Mouse (Mus musculus): ENCODE measurements around the gene Vamp4. TPM values are rescaled to one million over a fixed set of nuclear protein-coding genes. Genes with fewer than 3 reads are reported as not detected.

Gene Vamp4
- 46.1 and 50.7 TPM in 2 replicates for polyA plus RNA-seq (2016; fragmentation: Nextera tagmentation; extraction: Ambion mirVana)

DNA sequence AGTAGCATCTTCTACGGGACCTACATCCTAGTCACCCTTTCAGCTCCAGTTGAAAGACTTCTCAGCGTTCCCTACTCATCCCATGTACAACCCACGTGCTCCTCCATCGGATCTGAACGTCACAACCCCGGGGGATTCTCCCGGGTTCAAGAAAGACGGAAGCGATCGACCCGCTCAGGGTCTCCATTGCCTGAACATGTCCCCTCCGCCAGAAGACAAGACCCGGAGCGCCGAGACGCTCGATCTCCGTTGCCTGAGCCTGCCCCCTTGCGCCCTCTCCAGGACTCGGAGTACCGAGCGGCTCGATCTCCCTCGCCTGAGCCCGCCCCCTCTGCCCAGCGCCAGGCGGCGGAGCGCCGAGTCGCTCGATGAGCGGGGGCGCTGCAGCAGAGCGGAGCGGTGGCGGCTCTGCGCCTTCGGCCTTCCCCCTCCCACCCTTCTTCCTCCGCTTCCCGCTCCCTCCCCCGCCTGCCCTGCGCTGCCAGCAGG, at the start of gene Vamp4:
Vamp4 (plus strand) TSS at position 256 of the 489 bp plus-strand sequence.
- Histone ChIP-seq H3K9me3 (replicated peaks) (no peaks in the 10 kb centered on the region), H3K4me1 (peaks cover 23% of the 10 kb centered on the region), H3K36me3 (peaks cover 13% of the 10 kb centered on the region), H3K4me3 (peak within 1 kb of the TSS; percentile 91), H3K27me3 (ENCODE audit: low read depth, poor library complexity, severe bottlenecking) (no peaks in the 10 kb centered on the region), H3K27ac (peak within 1 kb of the TSS; percentile 97)
- under 1% methylated on average over 34 of the region's 43 CpGs for WGBS
- peak; percentile 97 for DNase-seq (ENCODE audit: low spot score)

DNA sequence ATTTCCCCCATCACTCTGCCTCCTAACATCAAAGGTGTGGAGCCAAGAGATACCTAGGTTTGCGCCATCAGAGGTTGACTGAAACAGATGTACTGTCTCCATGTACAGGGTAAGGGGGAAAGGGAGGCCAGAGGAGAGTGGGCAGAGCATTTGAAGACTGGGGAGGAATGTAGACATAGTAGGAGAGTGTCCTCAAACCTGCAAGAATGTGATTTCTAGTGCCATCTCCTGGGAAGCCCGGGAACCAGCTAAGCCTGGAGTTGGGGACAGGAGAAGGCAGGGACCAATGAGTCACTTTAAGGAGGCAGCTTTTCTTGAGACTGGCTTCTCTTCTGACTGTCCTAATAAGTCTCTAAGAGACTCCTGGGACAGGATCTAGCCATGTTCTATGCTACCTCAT, 40.7 kb upstream of the Vamp4 start:
- 57% methylated on average over 2 of the region's 2 CpGs for WGBS
- Histone ChIP-seq H3K27me3 (ENCODE audit: low read depth, poor library complexity, severe bottlenecking) (no peaks in the 10 kb centered on the region), H3K4me3 (no peak overlapping the region), H3K4me1 (peaks cover 6% of the 10 kb centered on the region; the same call in 1 of the 2 replicates), H3K36me3 (peaks cover 29% of the 10 kb centered on the region), H3K27ac (no peak overlapping the region), H3K9me3 (replicated peaks) (peaks cover 4% of the 10 kb centered on the region; the same call in 1 of the 2 replicates)
- DNase-seq (ENCODE audit: low spot score) = no peak

DNA sequence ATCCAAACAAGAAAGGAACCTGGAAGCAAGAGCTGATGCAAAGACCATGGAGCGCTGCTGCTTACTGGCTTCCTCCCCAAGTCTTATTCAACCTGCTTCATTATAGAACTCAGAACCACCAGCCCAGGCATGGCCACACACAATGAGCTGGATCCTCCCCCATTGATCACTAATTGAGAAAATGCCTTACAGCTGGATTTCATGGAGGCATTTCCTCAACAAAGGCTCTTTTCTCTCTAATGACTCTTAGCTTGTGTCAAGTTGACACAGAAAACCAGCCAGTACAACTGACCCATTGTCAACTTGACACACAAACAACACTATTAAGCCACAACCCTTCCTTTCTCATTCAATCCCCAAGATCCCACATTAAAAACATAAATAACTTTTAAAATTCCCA, 39.6 kb upstream of the Vamp4 start:
- Histone ChIP-seq H3K36me3 (peaks cover 39% of the 10 kb centered on the region), H3K4me1 (peaks cover 6% of the 10 kb centered on the region; the same call in 1 of the 2 replicates), H3K4me3 (no peak overlapping the region), H3K9me3 (replicated peaks) (peaks cover 4% of the 10 kb centered on the region; the same call in 1 of the 2 replicates), H3K27ac (no peak overlapping the region), H3K27me3 (ENCODE audit: low read depth, poor library complexity, severe bottlenecking) (no peaks in the 10 kb centered on the region)
- 81% methylated on average over 1 of the region's 1 CpGs for WGBS
- no peak for DNase-seq (ENCODE audit: low spot score)

DNA sequence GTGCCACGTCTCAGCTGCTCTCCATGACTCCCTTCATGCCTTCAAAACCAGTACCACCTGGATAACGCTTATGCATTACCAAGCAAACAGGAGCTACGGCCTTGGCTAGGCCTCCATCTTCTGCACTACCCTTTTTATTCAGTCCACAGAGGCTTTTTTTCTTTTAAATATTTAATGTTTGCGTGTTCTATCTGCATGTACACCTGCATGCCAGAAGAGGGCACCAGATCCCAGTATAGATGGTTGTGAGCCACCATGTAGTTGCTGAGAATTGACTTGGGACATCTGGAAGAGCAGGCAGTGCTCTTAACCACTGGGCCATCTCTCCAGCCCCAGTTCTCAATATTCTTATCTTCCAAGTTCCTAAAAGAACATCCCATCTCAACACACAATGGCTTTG, 38.7 kb upstream of the Vamp4 start:
- no peaks in the 10 kb centered on the region for H3K27me3 ChIP-seq (ENCODE audit: low read depth, poor library complexity, severe bottlenecking)
- H3K9me3 ChIP-seq (replicated peaks) = peaks cover 4% of the 10 kb centered on the region; the same call in 1 of the 2 replicates
- 76% methylated on average over 4 of the region's 4 CpGs for WGBS
- H3K36me3 ChIP-seq = peaks cover 49% of the 10 kb centered on the region
- H3K4me1 ChIP-seq = peaks cover 6% of the 10 kb centered on the region; the same call in 1 of the 2 replicates
- DNase-seq (ENCODE audit: low spot score) = no peak
- H3K27ac ChIP-seq = no peak overlapping the region
- H3K4me3 ChIP-seq = no peak overlapping the region

DNA sequence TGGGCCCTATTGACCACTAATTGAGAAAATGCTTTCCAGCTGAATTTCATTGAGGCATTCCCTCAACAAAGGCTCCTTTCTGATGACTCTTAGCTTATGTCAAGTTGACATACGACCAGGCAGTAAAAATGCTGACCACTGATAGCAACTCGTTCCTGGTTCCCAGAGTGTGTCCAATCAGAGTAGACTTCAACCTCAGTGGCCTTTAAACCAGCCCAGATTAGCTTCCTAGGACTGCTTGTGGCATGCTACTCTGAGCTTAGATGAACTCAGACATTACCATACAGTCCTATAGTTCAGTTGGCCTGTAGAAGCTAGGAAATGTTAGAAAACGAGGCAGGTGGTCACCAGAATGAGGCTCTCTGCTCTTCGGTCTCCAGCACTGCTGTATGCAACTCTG, 38.0 kb upstream of the Vamp4 start:
- Histone ChIP-seq H3K4me1 (peaks cover 6% of the 10 kb centered on the region; the same call in 1 of the 2 replicates), H3K27me3 (ENCODE audit: low read depth, poor library complexity, severe bottlenecking) (no peaks in the 10 kb centered on the region), H3K36me3 (peaks cover 56% of the 10 kb centered on the region), H3K4me3 (no peak overlapping the region), H3K27ac (no peak overlapping the region), H3K9me3 (replicated peaks) (peaks cover 4% of the 10 kb centered on the region; the same call in 1 of the 2 replicates)
- no peak for DNase-seq (ENCODE audit: low spot score)
- 61% methylated on average over 4 of the region's 4 CpGs for WGBS

DNA sequence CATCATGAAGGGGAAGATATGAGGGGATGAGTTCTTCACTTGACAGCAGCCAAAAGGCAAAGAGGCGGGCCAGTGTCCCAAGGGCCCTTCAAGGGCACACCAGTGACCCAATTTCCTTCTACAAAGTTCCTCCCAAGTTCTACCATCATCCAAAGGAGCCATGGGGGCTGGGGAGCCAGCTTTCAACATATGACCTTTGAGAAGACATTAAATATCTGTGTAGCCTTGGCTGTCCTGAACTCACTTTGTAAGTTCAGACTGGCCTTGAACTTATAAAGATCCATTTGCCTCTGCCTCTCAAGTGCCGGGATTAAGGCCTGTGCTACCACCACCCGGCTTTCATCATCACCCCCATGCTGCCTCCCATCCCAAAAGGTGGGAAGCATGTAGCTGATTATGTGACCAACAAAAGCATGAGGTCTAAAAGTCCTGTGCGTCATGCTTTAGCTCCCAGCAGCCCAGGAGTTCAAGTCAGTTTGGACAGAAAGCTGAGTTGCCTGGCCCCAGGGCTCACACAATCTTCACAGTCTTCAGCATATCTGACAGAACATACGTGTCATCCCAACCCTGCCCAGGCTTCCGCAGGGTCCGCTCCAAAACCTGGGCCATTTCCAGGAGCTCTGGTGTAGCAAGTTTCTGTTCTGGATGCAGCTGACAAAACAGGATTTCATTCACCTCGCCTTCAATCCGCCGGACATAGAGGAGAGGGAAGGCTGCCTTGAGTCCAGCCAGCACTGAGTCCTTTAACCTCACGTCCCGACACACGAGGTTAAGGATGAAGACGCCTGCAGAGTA, 36.4 kb upstream of the Vamp4 start:
- DNase-seq (ENCODE audit: low spot score) = no peak
- H3K27ac ChIP-seq = no peak overlapping the region
- no peaks in the 10 kb centered on the region; the same call in 1 of the 2 replicates for H3K9me3 ChIP-seq (replicated peaks)
- H3K36me3 ChIP-seq = peaks cover 72% of the 10 kb centered on the region
- no peaks in the 10 kb centered on the region for H3K27me3 ChIP-seq (ENCODE audit: low read depth, poor library complexity, severe bottlenecking)
- 96% methylated on average over 14 of the region's 14 CpGs for WGBS
- H3K4me1 ChIP-seq = peaks cover 6% of the 10 kb centered on the region; the same call in 1 of the 2 replicates
- no peak overlapping the region for H3K4me3 ChIP-seq

DNA sequence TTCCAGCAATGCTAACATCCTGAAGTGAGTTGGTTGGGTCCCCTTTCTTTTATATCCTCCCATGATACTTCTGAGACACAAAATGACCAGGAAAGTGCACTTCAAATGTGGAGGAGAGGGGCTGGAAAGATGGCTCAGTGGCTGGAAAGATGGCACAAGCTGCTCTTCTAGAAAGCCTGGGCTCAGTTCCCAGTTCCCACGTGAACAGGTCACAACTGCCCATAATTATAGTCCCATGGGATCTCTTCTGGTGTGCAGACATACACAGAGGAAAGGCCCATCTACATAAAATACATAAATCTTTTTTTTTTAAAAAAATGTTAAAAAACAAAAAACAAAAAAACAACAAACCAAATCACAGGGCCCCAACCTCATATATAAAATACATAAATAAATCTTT, 27.1 kb upstream of the Vamp4 start:
- no peak for DNase-seq (ENCODE audit: low spot score)
- 97% methylated on average over 1 of the region's 1 CpGs for WGBS
- Histone ChIP-seq H3K9me3 (replicated peaks) (no peaks in the 10 kb centered on the region), H3K4me1 (peaks cover 11% of the 10 kb centered on the region), H3K27ac (no peak overlapping the region), H3K4me3 (no peak overlapping the region), H3K27me3 (ENCODE audit: low read depth, poor library complexity, severe bottlenecking) (no peaks in the 10 kb centered on the region), H3K36me3 (peaks cover 81% of the 10 kb centered on the region)

DNA sequence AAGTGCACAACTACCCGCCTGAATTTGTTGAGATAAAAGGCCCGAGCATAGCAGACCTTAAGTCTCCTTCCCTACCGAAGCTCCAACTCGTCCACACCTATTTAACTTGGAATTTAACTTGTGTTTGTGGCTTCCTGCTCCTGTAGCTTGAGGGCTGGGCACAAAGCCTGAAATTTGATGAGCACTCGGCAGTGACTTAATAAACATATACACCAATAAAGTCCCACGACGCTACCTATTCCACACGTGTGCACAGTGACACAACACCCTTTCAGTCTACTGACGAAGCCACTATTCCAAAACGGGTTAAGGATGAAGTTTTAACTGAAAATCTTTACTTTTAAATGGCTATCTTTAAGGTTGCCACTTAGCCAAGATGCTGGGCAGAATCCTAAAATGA, 22.7 kb upstream of the Vamp4 start:
- DNase-seq (ENCODE audit: low spot score) = no peak
- Histone ChIP-seq H3K4me1 (peaks cover 15% of the 10 kb centered on the region), H3K9me3 (replicated peaks) (no peaks in the 10 kb centered on the region), H3K27ac (peak overlapping the region; percentile 82), H3K36me3 (peaks cover 38% of the 10 kb centered on the region), H3K4me3 (peak overlapping the region; percentile 77), H3K27me3 (ENCODE audit: low read depth, poor library complexity, severe bottlenecking) (no peaks in the 10 kb centered on the region)
- WGBS = 15% methylated on average over 10 of the region's 10 CpGs

DNA sequence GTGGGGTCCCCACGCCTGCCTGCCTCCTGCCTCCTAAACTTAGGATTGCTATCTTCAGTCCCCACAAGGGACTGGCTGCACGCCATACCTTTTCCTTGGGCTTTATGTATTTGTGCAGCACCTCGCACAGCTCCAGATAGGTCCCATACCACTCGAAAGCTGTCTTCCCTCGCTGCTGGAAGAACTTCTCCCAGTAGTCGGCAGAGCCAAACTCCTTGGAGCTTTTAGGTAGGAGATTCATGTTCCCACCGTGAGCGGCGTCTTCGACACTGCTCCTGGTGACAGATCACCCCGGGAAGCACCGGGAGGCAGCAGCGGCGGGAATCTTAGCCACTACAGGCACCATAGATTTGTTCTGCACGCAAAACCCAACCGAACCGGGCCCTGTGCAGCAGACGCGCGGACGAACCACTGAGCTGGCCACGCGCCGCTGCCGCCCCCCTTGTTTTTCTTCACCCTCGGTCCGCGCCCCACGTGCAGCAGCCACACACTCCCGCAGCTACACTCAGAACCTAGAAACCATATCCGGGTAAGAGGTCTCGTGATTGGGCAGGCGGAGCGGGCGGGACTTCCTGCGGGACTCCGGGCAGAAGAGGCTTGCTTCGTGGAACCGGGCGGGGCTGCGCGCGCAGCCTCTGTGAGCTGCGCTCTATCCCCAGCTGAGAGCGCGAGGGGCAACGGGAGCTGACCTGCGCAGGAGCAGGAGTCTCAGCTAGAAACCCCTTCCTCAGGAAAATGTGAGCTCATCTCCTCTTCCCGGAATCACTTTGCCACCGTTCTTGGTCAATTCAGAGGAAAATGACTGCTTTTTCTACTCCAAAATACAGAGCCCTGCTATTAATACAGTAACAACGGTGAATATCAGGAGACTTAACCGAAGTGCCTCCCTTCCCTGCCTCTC, 22.0 kb upstream of the Vamp4 start, which contains the start of gene Mettl13:
Mettl13 (minus strand) TSS at position 536 of the 901 bp plus-strand sequence.
- H3K36me3 ChIP-seq = peaks cover 31% of the 10 kb centered on the region
- H3K4me3 ChIP-seq = peak within 1 kb of the TSS; percentile 77
- H3K27ac ChIP-seq = peak within 1 kb of the TSS; percentile 82
- DNase-seq (ENCODE audit: low spot score) = peak; percentile 96
- no peaks in the 10 kb centered on the region for H3K27me3 ChIP-seq (ENCODE audit: low read depth, poor library complexity, severe bottlenecking)
- WGBS = under 1% methylated on average over 52 of the region's 52 CpGs
- H3K9me3 ChIP-seq (replicated peaks) = no peaks in the 10 kb centered on the region
- H3K4me1 ChIP-seq = peaks cover 15% of the 10 kb centered on the region

DNA sequence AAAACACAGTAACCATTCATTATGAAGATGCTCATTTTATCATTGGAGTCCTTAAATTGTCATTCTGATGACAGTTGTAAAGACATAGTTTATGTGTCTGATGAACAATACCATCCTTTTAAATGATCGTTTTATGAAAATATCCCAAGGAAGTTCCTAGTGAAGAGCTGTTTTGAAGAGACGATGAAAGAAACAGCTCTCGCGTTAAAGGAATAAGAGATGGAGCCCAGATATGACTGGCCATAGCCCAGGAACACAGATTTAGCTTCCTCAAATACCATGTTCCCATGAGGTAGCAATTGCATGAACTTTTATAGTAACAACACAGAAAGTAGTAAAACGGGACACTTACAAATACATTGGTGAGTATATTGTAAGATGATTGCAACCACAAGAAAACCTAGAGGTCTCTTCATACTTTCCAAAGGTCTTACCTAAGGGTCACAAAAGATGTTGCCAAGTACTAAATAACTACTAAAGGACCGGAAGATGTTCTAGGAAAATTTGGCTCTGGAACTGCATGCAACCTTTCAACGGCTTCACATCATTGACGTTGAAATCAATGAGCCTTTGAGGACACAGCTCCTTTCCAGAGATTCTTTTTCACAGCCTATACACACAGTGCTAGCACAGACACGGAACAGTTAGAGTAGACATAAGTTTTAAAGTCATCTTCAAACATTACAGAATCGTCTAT, 21.2 kb upstream of the Vamp4 start:
- Histone ChIP-seq H3K27me3 (ENCODE audit: low read depth, poor library complexity, severe bottlenecking) (no peaks in the 10 kb centered on the region), H3K36me3 (peaks cover 25% of the 10 kb centered on the region), H3K9me3 (replicated peaks) (no peaks in the 10 kb centered on the region), H3K27ac (peak overlapping the region; percentile 82), H3K4me1 (peaks cover 15% of the 10 kb centered on the region), H3K4me3 (peak overlapping the region; percentile 77)
- 73% methylated on average over 10 of the region's 10 CpGs for WGBS
- no peak for DNase-seq (ENCODE audit: low spot score)

DNA sequence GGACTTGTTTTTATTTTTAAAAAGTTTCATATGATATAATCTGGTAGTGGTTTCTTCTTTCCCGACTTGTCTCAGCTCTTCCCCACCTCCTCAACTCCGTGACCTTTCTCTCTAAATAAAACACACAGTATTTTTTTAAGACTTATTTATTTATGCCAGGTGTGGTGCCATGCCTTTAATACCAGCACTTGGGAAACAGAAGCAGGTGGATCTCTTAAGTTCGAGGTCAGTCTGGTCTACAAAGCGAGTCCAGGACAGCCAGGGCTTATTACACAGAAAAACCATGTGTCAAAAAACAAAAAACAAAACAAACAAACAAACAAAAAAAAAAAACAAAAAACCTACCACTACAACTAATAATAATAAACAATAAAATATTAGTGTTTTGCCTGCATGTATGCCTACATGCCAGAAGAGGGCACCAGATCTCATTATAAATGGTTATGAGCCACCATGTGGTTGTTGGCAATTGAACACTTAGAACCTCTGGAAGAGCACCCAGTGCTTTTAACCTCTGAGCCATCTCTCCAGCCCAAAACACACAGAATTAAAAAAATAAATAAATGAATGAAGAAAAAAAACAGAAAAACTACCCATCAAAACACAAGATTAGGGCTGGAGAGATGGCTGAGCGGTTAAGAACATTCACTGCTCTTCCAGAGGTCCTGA, 20.6 kb upstream of the Vamp4 start:
- Histone ChIP-seq H3K4me1 (peaks cover 15% of the 10 kb centered on the region), H3K9me3 (replicated peaks) (no peaks in the 10 kb centered on the region), H3K27ac (no peak overlapping the region), H3K4me3 (no peak overlapping the region), H3K27me3 (ENCODE audit: low read depth, poor library complexity, severe bottlenecking) (no peaks in the 10 kb centered on the region), H3K36me3 (peaks cover 18% of the 10 kb centered on the region)
- no peak for DNase-seq (ENCODE audit: low spot score)
- WGBS = 75% methylated on average over 5 of the region's 5 CpGs

DNA sequence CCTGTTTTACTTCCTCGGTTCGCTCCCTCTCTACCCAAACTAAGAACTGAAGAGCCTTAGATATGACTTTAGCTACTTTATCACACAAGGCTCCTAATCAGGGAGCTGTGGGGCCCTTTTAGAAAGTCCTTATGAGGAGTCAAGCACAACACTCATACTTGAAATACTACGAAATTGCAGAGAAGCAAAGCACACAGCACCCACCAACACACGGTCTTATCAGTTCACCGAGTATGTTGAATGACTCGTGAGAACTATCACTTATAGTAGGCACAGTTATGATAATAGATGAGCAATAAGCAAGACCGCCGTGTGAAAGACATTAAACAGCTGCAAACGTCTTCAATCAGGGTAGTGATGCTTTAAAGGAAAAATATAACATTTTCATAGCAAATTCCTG, 17.4 kb upstream of the Vamp4 start:
- Histone ChIP-seq H3K27me3 (ENCODE audit: low read depth, poor library complexity, severe bottlenecking) (no peaks in the 10 kb centered on the region), H3K36me3 (no peaks in the 10 kb centered on the region), H3K9me3 (replicated peaks) (no peaks in the 10 kb centered on the region), H3K27ac (no peak overlapping the region), H3K4me3 (no peak overlapping the region), H3K4me1 (peaks cover 5% of the 10 kb centered on the region; the same call in 1 of the 2 replicates)
- WGBS = 93% methylated on average over 9 of the region's 9 CpGs
- no peak for DNase-seq (ENCODE audit: low spot score)
